ENCODE assay signal across 24 mouse cellular contexts in genomic region chr3:84807826-84808225, GRCm38 (mm10).
"Had no signal": no experiment of that assay in that cellular context is flagged by ENCODE, and none has a peak within 500 bp of the region (broad histone marks: within the 10 kb centered on the region; RNA-seq: fewer than 3 reads in every experiment).

No protein-coding gene starts in this region.

- H3K27me3 ChIP-seq: embryonic facial prominence, embryonic 12.5 days; embryonic facial prominence, embryonic 13.5 days; embryonic facial prominence, embryonic 15.5 days; forebrain, embryonic 12.5 days; forebrain, embryonic 13.5 days; forebrain, embryonic 15.5 days had no signal

- DNase-seq: cerebellum, adult 9-11 months; cerebellum, postnatal 10 days; cerebellum, postnatal 14 days; cerebellum, postnatal 25 days; cerebellum, postnatal 36 days; embryo, embryonic 11 days; forebrain, postnatal 0 days; gastrocnemius, adult 2 months; gastrocnemius, postnatal 10 days; gastrocnemius, postnatal 14 days; gastrocnemius, postnatal 25 days; gastrocnemius, postnatal 36 days; heart, adult 11 months; heart, adult 18-20 months; heart, adult 2 months had no signal

- H3K4me1 ChIP-seq: embryonic facial prominence, embryonic 13.5 days had no signal

- H3K27ac ChIP-seq: embryonic facial prominence, embryonic 10.5 days; embryonic facial prominence, embryonic 12.5 days; embryonic facial prominence, embryonic 13.5 days; embryonic facial prominence, embryonic 15.5 days; forebrain, embryonic 10.5 days; forebrain, embryonic 12.5 days; forebrain, embryonic 13.5 days; forebrain, embryonic 15.5 days; gastrocnemius, adult 2 months; heart, adult 2 months had no signal

- H3K36me3 ChIP-seq: embryonic facial prominence, embryonic 10.5 days; embryonic facial prominence, embryonic 12.5 days; embryonic facial prominence, embryonic 13.5 days; embryonic facial prominence, embryonic 15.5 days; forebrain, embryonic 10.5 days; forebrain, embryonic 12.5 days; forebrain, embryonic 15.5 days had no signal

- H3K4me3 ChIP-seq: embryonic facial prominence, embryonic 10.5 days; embryonic facial prominence, embryonic 12.5 days; embryonic facial prominence, embryonic 13.5 days; embryonic facial prominence, embryonic 15.5 days; erythroblast, embryonic 14.5 days; forebrain, embryonic 10.5 days; forebrain, embryonic 12.5 days; forebrain, embryonic 13.5 days; forebrain, embryonic 15.5 days; gastrocnemius, adult 2 months; heart, adult 2 months had no signal
